Mouse (Mus musculus) spleen, adult 18-20 months (tissue): ENCODE results near the gene Cdc5l.

ENCODE experiments used
- DNase-seq, 2 experiments: peaks; one replicate each; pipeline ENCODE4 v3.0.0; 2022; ENCODE audit warnings: mixed read lengths in 2 of 2

The Cdc5l gene

DNA sequence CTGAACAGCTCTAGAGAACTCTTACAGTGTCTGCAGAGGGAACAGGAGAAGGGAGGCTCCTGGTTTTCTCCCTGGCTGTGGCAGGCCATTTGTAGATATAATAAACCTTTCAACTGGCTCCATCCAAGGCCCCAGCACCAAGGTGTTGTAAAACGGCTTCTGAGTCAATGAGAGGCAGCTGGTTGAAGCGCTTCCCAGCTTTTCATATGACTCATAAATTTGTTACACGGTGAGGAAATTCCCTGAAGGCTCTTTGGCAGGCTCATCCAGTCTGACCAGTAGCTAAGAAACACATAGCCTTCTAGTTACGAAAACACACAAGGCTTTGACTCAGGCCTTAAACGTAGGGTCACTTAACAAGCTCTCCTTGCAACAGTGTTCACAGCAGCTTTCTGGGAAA, 74.1 kb downstream of the Cdc5l start:
- DNase-seq: no peak

DNA sequence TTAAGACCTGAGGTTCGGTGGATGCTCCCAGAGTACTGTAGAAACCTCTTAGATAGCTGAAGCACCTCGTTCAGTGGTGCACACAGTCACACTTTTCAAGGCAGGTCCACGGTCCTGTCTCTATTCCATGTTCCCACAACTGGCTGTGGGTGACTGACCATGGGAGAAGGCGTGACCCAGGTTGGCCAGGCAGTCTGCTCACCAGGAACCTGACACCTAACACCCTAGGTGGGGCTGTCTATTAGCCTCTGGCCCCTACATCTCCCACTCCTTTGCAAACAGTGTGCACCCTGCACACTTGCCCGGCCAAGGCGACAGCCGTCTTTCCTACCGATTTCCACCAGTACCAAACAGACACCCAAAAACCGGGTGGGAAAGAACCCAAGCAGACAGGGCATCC, 77.1 kb downstream of the Cdc5l start:
- DNase-seq: no peak

DNA sequence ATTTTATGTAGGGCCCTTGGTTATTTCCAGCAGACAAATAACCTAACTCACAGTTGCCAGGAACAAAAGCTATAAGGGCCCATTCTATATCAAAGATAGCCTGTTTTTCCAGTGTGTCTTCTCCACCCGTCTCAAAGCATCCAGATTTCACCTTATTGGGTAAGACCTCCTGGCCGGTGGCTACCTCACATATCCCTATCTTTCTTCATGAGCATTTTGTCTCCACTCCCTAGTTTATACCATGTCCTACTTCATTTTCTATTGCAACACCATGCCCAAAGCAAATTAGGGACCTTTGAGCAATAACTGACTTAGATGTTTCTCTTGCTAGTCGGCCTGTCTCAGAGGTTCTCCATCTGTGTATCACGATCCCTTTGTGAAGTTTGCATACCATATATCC, 85.6 kb downstream of the Cdc5l start:
- DNase-seq: no peak
